Mouse (Mus musculus): ENCODE measurements around the gene Dhh. TPM values are rescaled to one million over a fixed set of nuclear protein-coding genes. Genes with fewer than 3 reads are reported as not detected.
A peak's percentile ranks its signal among the peaks of the same experiment; 100 is the strongest.

Dhh gene
- total RNA-seq, 2 experiments from 2014 or later = 0.87 to 1.8 TPM

DNA sequence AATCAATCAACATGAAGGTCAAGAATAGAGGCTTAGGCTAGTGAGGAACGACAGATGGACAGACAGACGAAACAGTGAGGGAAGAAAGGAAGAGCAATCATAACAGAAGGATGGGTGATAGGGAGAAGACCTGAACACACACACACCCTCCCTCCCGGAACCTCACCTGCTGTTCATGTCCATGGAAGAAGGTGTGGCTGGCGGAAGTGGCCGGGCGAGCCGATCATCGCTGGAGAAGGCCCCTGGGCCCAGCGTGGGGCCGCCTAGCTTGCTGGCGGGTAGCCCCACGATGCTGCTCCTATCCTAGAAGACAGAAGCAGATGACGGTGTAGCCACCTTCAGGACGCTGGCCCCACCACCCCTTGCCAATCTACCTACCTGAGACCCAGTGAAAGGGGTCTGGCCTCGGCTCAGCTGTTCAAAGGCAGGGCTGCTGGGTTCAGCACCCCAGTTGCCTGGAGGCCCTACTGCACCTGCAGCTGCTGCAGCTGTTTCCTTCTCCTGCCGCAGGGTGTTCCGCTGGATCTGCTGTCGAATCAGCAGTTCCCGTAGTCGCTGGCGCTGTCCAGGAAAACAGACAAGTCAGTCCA lies 47.0 kb downstream of the Dhh start:
- no peak for DNase-seq

DNA sequence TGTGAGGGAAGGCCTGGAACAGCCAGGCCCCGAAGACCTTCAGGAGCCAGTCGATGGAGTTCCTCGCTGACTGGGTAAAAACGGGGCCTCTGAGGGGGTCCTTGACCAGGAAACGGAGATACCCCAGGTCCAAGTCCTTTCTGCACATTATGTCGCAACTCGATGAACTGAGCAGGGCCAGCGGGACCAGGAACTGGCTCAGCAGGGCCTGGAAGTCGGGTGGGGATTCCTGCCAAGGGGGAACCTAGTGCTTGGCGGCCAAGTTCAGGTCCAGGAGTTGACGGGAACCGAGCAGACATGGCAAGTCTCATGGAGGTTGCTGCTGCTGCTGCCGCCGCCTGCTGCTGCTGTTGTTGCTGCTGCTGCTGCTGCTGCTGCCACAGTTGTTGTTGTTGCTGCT lies 47.7 kb downstream of the Dhh start:
- peak in 1 of 2 experiments; percentile 52 for DNase-seq

DNA sequence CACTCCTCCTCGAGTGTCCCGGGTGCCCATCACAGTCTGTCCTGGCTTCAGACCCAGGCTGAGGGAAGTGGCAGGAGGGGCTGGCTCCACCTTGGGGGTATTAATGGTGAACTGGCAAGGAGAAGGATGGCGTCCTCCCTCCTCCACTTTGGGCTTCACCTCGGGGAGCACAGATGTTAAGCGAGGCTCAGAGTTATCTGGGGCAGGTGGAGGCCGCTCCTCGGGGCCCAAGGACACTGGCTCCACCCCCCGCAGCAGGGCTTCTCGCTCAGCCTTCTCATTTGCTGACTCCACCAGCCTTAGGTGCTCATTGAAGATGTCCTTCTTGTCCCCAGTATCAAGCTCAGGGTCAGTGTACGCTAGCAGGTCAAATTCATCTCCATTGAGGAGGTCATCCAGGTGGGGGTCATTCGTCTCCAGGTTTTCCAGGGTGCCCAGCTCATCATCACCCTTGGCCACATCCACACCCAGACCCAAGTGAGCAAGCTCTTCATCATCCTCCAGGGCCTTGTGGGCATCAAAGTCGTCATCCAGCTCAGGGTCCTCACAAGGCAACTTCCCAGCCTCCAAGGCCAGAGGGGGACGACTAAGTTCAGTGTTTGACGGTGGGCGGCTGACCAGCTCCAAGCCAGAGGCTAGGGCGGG lies 48.3 kb downstream of the Dhh start:
- no peak for DNase-seq

GRCm38 (mm10) chr15:98849165-98849564 lies 49.2 kb downstream of the Dhh start:
- DNase-seq = no peak

DNA sequence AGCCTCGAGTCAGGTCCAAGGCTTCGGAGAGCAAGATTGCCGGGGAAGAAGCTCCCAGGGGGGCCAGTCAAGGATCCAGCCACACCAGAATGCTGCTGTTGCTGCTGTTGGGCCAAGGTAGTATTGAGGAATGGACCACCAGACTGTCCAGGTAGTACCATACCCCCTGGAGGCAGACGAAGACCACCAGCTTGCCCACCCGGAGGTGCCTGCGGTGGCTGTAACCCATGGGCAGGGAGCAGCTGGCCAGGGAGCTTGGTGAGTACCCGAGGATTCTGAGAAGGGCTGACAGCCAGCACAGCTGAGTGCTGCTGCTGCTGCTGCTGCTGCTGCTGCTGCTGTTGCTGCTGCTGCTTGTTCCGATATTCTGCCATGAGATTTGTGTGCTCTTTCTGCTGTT lies 52.2 kb downstream of the Dhh start:
- DNase-seq = no peak

- DNase-seq = no peak
Measured at GRCm38 (mm10) chr15:98845149-98845548, 53.2 kb downstream of the Dhh start.

DNA sequence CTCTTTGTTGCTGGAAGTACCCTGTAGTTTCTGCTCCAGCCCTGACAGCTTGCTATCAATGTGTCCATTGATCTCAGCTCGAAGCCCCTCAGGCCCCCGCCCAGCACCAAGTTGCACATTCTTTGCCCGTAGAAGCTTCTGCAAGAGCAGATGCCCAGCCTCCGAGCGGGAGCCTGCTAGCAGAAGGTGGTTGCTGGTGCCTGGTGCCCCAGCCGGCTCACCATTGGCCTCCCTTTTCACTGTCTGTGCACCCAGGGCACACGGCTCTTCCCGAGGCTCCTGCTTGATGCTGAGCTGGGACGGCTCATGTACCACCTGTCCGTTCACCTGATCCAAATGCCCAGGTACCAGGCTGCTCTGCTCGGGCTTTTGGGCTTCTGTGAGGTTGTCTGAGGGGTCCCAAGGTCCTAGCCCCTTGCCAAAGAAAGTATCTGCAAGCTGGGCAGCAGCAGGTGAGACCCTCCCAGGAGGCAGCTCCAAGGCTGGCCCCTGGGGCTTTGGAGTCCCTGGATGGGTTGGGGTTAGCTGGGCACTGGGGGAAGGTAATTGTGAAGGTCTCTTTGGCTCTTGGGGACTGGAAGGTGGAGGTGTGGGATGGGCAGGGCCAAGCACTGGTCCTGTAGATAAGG lies 54.6 kb downstream of the Dhh start:
- no peak for DNase-seq

Other genes starting within 250 kb of the Dhh start
- 10 to 100 TPM; 60.7 to 63.2 TPM for gene Ddx23, start 235.6 kb downstream of the Dhh start, total RNA-seq (2021)
- gene Rnd1, start 221.1 kb downstream of the Dhh start, total RNA-seq (2021) = 1 to 10 TPM in 1 of 2 experiments, under 1 TPM in 1; 0.77 to 1.3 TPM
- gene Ccdc65, start 190.3 kb downstream of the Dhh start, total RNA-seq (2021) = under 1 TPM; 0.67 to 0.72 TPM
- gene Fkbp11, start 170.3 kb downstream of the Dhh start, total RNA-seq (2021) = 1 to 10 TPM; 7.9 to 8.5 TPM
- gene Arf3, start 135.3 kb downstream of the Dhh start, total RNA-seq (2021) = 10 to 100 TPM; 17.8 to 21.5 TPM
- under 1 TPM; 0.10 to 0.20 TPM for gene Wnt10b, start 120.4 kb downstream of the Dhh start, total RNA-seq (2021)
- not detected for gene Wnt1, start 108.7 kb downstream of the Dhh start, total RNA-seq (2021)
- under 1 TPM; 0.64 to 0.79 TPM for gene Ddn, start 89.0 kb downstream of the Dhh start, total RNA-seq (2021)
- gene Prkag1, start 67.0 kb downstream of the Dhh start, total RNA-seq (2021) = 100 to 1,000 TPM; 107 to 125 TPM
- 10 to 100 TPM; 47.0 to 58.4 TPM for gene Kmt2d, start 27.3 kb downstream of the Dhh start, total RNA-seq (2021)
- 1 to 10 TPM; 1.5 to 2.2 TPM for gene Rhebl1, start 4.0 kb downstream of the Dhh start, total RNA-seq (2021)
- gene Lmbr1l, start 19.7 kb upstream of the Dhh start, total RNA-seq (2021) = 1 to 10 TPM; 7.4 to 9.8 TPM
- 100 to 1,000 TPM; 138 to 153 TPM for gene Tuba1b, start 36.0 kb upstream of the Dhh start, total RNA-seq (2021)
- not detected for gene Gm49450, start 55.0 kb upstream of the Dhh start, total RNA-seq (2021)
- 10 to 100 TPM; 63.6 to 78.8 TPM for gene Tuba1a, start 55.2 kb upstream of the Dhh start, total RNA-seq (2021)
- gene Tuba1c, start 131.4 kb upstream of the Dhh start, total RNA-seq (2021) = 10 to 100 TPM; 31.8 to 41.4 TPM
- under 1 TPM in 1 of 2 experiments, not detected in 1; 0.15 TPM for gene Prph, start 156.6 kb upstream of the Dhh start, total RNA-seq (2021)
- gene Troap, start 176.0 kb upstream of the Dhh start, total RNA-seq (2021) = under 1 TPM in 1 of 2 experiments, not detected in 1; 0.28 TPM
- not detected for gene C1ql4, start 189.3 kb upstream of the Dhh start, total RNA-seq (2021)
- 1 to 10 TPM in 1 of 2 experiments, under 1 TPM in 1; 0.37 to 1.2 TPM for gene Dnajc22, start 194.6 kb upstream of the Dhh start, total RNA-seq (2021)
- 1 to 10 TPM; 7.1 to 7.7 TPM for gene Spats2, start 227.4 kb upstream of the Dhh start, total RNA-seq (2021)